Mouse (Mus musculus): Measurements from ENCODE around the gene Rpl23. TPM values are rescaled to one million over a fixed set of nuclear protein-coding genes. Genes with fewer than 3 reads are reported as not detected.

Rpl23 gene
- polyA plus RNA-seq, 1 experiment, result 854 TPM

- no peak for TF ChIP-seq POLR2A (IDR thresholded peaks at IDR 0.05; ENCODE audit: borderline replicate concordance, low read depth, low read length)
- TF ChIP-seq CTCF (IDR thresholded peaks at IDR 0.05; ENCODE audit: low read depth, low read length), result no peak
- H3K27ac ChIP-seq (ENCODE audit: insufficient read depth, low read depth, low read length), result no peak overlapping the region
- H3K4me3 ChIP-seq (ENCODE audit: insufficient read depth, low read length), result no peak overlapping the region
- peaks cover 10% of the 10 kb centered on the region for H3K4me1 ChIP-seq (ENCODE audit: control insufficient read depth, insufficient read depth, low read length)
Observed at GRCm38 (mm10) chr11:97747773-97748172, 34.5 kb downstream of the Rpl23 start.

DNA sequence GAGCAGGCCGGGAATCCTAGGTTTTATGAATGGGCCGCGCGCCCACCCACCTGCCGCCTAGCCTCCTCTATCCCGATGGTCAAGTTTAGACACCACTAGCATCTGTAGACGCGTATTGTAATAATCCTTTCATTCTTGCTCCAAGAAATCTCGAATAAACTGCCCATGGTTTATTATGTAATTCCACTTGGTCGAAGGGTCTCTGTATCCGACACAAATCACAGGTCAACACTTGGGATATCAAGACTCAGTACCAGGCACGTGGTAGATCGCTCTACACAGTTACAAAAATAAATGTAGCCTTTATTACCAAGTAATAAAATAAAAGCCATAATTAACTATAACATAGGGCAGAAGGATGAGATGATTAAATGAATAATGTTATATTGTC is 36.9 kb downstream of the Rpl23 start:
- Histone ChIP-seq H3K27ac (ENCODE audit: insufficient read depth, low read depth, low read length) (no peak overlapping the region), H3K4me3 (ENCODE audit: insufficient read depth, low read length) (peak overlapping the region; percentile 74), H3K4me1 (ENCODE audit: control insufficient read depth, insufficient read depth, low read length) (peaks cover 25% of the 10 kb centered on the region)
- TF ChIP-seq CTCF (IDR thresholded peaks at IDR 0.05; ENCODE audit: low read depth, low read length) (no peak), POLR2A (IDR thresholded peaks at IDR 0.05; ENCODE audit: borderline replicate concordance, low read depth, low read length) (no peak)

DNA sequence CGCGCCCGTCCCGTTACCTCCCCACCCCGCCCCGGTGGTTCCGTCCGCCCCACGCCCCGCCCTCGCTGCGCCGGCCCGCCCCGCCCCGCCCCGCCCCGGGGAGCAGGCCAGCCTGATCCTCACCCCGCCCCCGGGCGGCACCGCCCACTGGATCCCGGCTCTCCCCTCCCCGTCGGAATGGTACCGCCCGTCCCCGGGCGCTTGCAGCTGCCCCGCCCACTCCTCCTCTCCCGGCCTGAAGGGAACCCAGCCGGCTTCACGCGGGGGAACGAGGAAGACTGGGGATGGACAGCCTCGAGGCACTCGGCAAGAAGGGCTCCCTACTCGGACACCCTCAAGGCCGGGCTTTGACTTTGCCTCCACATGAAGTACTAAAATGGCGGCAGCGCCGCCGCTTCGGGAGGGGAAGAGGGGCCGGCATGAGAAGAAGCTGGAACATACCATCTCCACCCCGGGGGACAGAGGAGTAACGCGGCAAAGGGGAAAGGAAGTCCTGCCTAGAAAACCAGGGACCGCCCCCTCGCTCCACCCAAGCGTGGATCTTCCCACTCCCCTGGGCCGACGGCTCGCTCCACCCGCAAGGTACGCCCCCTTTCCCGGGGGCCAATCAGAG is 37.4 kb downstream of the Rpl23 start:
- peak overlapping the region; percentile 74 for H3K4me3 ChIP-seq (ENCODE audit: insufficient read depth, low read length)
- peak overlapping the region; percentile 68 for H3K27ac ChIP-seq (ENCODE audit: insufficient read depth, low read depth, low read length)
- TF ChIP-seq POLR2A (IDR thresholded peaks at IDR 0.05; ENCODE audit: borderline replicate concordance, low read depth, low read length), result no peak
- TF ChIP-seq CTCF (IDR thresholded peaks at IDR 0.05; ENCODE audit: low read depth, low read length), result no peak
- H3K4me1 ChIP-seq (ENCODE audit: control insufficient read depth, insufficient read depth, low read length), result peaks cover 25% of the 10 kb centered on the region

DNA sequence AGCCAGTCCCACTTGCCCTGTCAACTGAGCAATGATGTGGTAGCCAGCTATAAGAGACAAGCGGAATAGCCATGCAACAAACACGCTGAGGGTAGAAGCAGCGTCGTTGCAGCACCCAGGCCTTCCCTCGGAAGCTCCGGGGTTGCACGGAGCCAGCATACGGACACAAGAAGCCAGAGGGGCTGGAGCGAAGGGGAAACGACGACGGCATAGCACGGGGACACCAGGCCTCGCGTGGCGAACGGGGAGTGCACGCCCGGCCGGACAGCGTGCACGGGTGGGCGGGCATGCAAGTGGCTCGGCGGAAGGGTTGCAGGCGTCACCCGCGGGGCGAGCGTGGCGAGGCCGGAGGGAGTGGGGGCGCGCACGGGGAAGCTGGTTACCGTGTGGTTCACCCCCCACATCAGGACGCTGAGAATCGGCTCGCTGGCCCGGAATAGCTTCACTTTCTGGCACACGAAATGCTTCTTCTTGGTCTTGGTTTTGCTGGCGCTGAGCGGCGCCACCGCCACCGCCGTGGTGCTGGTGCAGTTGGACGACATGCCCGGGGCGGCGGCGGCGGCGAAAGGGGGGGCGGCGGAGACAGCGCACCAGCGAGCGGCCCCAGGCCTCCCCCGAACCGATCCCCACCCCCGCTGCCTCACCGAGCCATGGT is 38.0 kb downstream of the Rpl23 start, which contains the start of gene Pip4k2b:
Pip4k2b (minus strand) TSS at position 642 of the 655 bp plus-strand sequence.
- peak within 1 kb of the TSS; percentile 74 for H3K4me3 ChIP-seq (ENCODE audit: insufficient read depth, low read length)
- TF ChIP-seq CTCF (IDR thresholded peaks at IDR 0.05; ENCODE audit: low read depth, low read length) (no peak), POLR2A (IDR thresholded peaks at IDR 0.05; ENCODE audit: borderline replicate concordance, low read depth, low read length) (no peak)
- H3K4me1 ChIP-seq (ENCODE audit: control insufficient read depth, insufficient read depth, low read length), result peaks cover 24% of the 10 kb centered on the region
- peak within 1 kb of the TSS; percentile 75 for H3K27ac ChIP-seq (ENCODE audit: insufficient read depth, low read depth, low read length)

DNA sequence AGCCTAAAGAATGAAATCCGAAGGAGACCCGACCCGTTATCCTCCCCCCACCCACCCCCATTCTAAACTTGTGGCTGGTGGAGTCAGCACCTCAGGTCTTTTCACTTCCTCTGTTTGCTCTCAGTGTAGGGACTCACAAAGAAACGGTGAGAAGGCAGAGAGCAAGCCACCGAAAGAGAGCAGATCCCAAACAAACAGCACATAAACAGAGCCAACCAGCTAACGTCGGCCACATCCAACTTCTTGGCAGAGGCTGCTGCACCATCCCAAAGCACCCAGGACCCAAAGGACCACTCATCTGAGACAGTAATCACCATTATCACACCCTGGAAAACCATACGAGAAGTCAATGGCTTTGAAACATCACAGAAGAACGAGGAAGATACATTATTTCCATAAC is 38.8 kb downstream of the Rpl23 start:
- peak overlapping the region; percentile 75 for H3K27ac ChIP-seq (ENCODE audit: insufficient read depth, low read depth, low read length)
- H3K4me3 ChIP-seq (ENCODE audit: insufficient read depth, low read length), result peak overlapping the region; percentile 71
- H3K4me1 ChIP-seq (ENCODE audit: control insufficient read depth, insufficient read depth, low read length), result peaks cover 22% of the 10 kb centered on the region
- no peak for TF ChIP-seq CTCF (IDR thresholded peaks at IDR 0.05; ENCODE audit: low read depth, low read length)

DNA sequence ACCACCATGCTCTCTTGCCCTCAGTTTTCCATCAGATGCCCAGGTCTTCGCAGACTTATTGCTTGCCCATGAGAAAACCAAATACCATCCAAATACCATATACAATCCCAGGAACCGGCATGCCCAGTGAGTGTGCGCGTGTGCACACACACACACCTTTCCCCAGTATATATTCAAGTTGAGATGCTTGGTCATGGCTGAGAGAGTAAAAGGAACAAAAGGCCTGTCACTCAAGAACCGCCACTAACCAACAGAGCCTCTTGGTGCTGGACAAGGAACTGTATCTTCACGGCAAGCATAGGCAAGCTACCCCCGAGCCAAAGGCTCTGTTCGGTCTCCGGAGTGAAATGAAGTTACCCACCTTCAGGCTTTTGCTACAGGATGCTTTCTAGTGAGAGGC is 39.6 kb downstream of the Rpl23 start:
- H3K4me1 ChIP-seq (ENCODE audit: control insufficient read depth, insufficient read depth, low read length), result peaks cover 22% of the 10 kb centered on the region
- no peak overlapping the region for H3K27ac ChIP-seq (ENCODE audit: insufficient read depth, low read depth, low read length)
- peak overlapping the region; percentile 71 for H3K4me3 ChIP-seq (ENCODE audit: insufficient read depth, low read length)
- no peak for TF ChIP-seq CTCF (IDR thresholded peaks at IDR 0.05; ENCODE audit: low read depth, low read length)
- TF ChIP-seq POLR2A (IDR thresholded peaks at IDR 0.05; ENCODE audit: borderline replicate concordance, low read depth, low read length), result no peak

- H3K4me1 ChIP-seq (ENCODE audit: control insufficient read depth, insufficient read depth, low read length), result peaks cover 22% of the 10 kb centered on the region
Observed at GRCm38 (mm10) chr11:97742157-97742556, 40.1 kb downstream of the Rpl23 start.

DNA sequence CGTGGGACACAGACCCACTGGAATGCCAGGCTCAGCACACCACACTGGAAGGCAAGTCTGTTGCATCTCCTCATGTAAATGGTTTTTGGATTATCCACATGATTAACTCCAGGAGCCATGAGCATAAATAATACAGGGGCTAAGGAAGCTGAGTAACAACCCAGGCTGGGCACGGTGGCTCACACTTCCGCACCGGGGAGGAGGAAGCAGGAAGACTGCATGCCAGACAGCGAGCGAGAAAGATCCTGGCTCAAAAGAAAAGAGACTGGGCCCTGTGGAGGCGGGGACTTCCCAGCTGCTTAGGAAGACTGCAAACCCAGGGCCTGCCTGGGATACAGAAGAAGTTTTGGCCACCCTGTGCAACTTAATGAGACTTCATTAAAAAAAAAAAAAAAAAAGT is 42.0 kb downstream of the Rpl23 start:
- peak overlapping the region; percentile 69 for H3K27ac ChIP-seq (ENCODE audit: insufficient read depth, low read depth, low read length)
- no peak for TF ChIP-seq POLR2A (IDR thresholded peaks at IDR 0.05; ENCODE audit: borderline replicate concordance, low read depth, low read length)
- TF ChIP-seq CTCF (IDR thresholded peaks at IDR 0.05; ENCODE audit: low read depth, low read length), result no peak
- peaks cover 22% of the 10 kb centered on the region for H3K4me1 ChIP-seq (ENCODE audit: control insufficient read depth, insufficient read depth, low read length)
- peak overlapping the region; percentile 41 for H3K4me3 ChIP-seq (ENCODE audit: insufficient read depth, low read length)

More at GRCm38 (mm10) chr11:97742157-97742556, 40.1 kb downstream of the Rpl23 start:
- TF ChIP-seq POLR2A (IDR thresholded peaks at IDR 0.05; ENCODE audit: borderline replicate concordance, low read depth, low read length), result no peak
- TF ChIP-seq CTCF (IDR thresholded peaks at IDR 0.05; ENCODE audit: low read depth, low read length), result no peak
- H3K4me3 ChIP-seq (ENCODE audit: insufficient read depth, low read length), result no peak overlapping the region
- no peak overlapping the region for H3K27ac ChIP-seq (ENCODE audit: insufficient read depth, low read depth, low read length)

DNA sequence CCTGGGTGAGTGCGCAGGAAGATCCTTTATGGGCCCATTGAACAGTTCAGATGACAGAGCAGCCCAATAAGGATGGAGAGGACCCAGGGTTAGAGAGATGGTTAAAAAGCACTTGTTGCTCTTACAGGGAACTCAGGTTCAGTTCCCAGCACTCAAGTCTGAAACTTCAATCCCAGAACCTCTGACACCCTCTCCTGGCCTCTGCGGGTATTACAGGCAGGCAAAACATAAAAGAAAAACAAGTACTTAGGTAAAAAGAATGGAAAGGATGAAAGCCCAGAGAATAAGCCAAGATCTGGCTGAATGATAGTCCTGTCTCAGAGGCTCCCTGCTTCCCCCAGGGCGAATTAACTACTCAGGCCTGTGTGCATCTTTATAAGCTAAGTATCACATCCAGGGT is 43.1 kb downstream of the Rpl23 start:
- Histone ChIP-seq H3K4me1 (ENCODE audit: control insufficient read depth, insufficient read depth, low read length) (peaks cover 24% of the 10 kb centered on the region), H3K27ac (ENCODE audit: insufficient read depth, low read depth, low read length) (no peak overlapping the region), H3K4me3 (ENCODE audit: insufficient read depth, low read length) (no peak overlapping the region)
- TF ChIP-seq CTCF (IDR thresholded peaks at IDR 0.05; ENCODE audit: low read depth, low read length), result no peak
- TF ChIP-seq POLR2A (IDR thresholded peaks at IDR 0.05; ENCODE audit: borderline replicate concordance, low read depth, low read length), result no peak

GRCm38 (mm10) chr11:97738703-97739102 is 43.5 kb downstream of the Rpl23 start:
- Histone ChIP-seq H3K4me1 (ENCODE audit: control insufficient read depth, insufficient read depth, low read length) (peaks cover 25% of the 10 kb centered on the region), H3K4me3 (ENCODE audit: insufficient read depth, low read length) (no peak overlapping the region), H3K27ac (ENCODE audit: insufficient read depth, low read depth, low read length) (no peak overlapping the region)
- TF ChIP-seq CTCF (IDR thresholded peaks at IDR 0.05; ENCODE audit: low read depth, low read length), result peak; percentile 30; the same call in 1 of the 2 replicates
- no peak for TF ChIP-seq POLR2A (IDR thresholded peaks at IDR 0.05; ENCODE audit: borderline replicate concordance, low read depth, low read length)

All from bone marrow macrophage, adult 2 months (primary cell).